Mouse (Mus musculus) adrenal gland, adult 8-10 months (tissue): ENCODE data around the gene Vmn2r93. TPM values are rescaled to one million over a fixed set of nuclear protein-coding genes. Genes with fewer than 3 reads are reported as not detected.

Experiments used
- DNase-seq: peaks from one replicate; pipeline ENCODE4 v3.0.0; 2022
- total RNA-seq, 4 experiments: library from RNA; stranded (reverse); gene quantifications; 2 replicates each; pipeline ENCODE4 v1.2.4; 2022

Vmn2r93 gene
- total RNA-seq: not detected

- no peak for DNase-seq
Measured at GRCm38 (mm10) chr17:18297799-18298198, at the start of gene Vmn2r93. Gene Vmn2r93, plus strand, starts transcription at chr17:18298099.

- no peak for DNase-seq
Measured at GRCm38 (mm10) chr17:18277656-18278055, 20.2 kb upstream of the Vmn2r93 start, which contains the start of gene Vmn2r94. Gene Vmn2r94, minus strand, starts transcription at chr17:18277756.

GRCm38 (mm10) chr17:18323031-18323430 lies 25.1 kb downstream of the Vmn2r93 start:
- DNase-seq: no peak

GRCm38 (mm10) chr17:18360007-18360406 lies 62.1 kb downstream of the Vmn2r93 start:
- DNase-seq: no peak

- no peak for DNase-seq
Measured at GRCm38 (mm10) chr17:18360602-18361001, 62.7 kb downstream of the Vmn2r93 start.

Other genes starting within 250 kb of the Vmn2r93 start
- gene Vmn2r124, start 248.7 kb upstream of the Vmn2r93 start, total RNA-seq: not detected
- not detected for gene Vmn2r91, start 213.1 kb upstream of the Vmn2r93 start, total RNA-seq
- gene Vmn2r92, start 146.2 kb upstream of the Vmn2r93 start, total RNA-seq: not detected
- not detected for gene Vmn2r94, start 20.3 kb upstream of the Vmn2r93 start, total RNA-seq
- gene Vmn2r95, start 126.0 kb downstream of the Vmn2r93 start, total RNA-seq: under 1 TPM in 1 of 4 experiments, not detected in 3; 0.05 TPM